Mouse (Mus musculus) hindbrain, embryonic 16.5 days (tissue): ENCODE measurements around the gene Casp9. TPM values are rescaled to one million over a fixed set of nuclear protein-coding genes. Genes with fewer than 3 reads are reported as not detected.

Source experiments
- ATAC-seq: fragments of 200-750 bp; cut with Nextera tagmentation; 2 replicates; pipeline ENCODE4 v1.8.0; 2017; ENCODE audit warnings: moderate TSS enrichment, moderate library complexity
- H3K27ac ChIP-seq: fragments of 300-500 bp; sonication (generic); 2 replicates; pipeline ENCODE4 v1.5.1; 2014; ENCODE audit warnings: low read depth, mild to moderate bottlenecking, control low read depth, low read length, moderate library complexity
- H3K27me3 ChIP-seq: fragments of 300-500 bp; sonication (generic); replicated peaks from 2 replicates; pipeline ENCODE4 v1.6.1; 2014; ENCODE audit warnings: low read length; ENCODE audit not compliant: control insufficient read depth, insufficient read depth
- H3K36me3 ChIP-seq: fragments of 300-500 bp; sonication (generic); 2 replicates; pipeline ENCODE4 v1.6.1; 2014; ENCODE audit warnings: mild to moderate bottlenecking, low read length, moderate library complexity, mixed read lengths; ENCODE audit not compliant: control insufficient read depth, insufficient read depth
- H3K4me1 ChIP-seq: fragments of 300-500 bp; sonication (generic); 2 replicates; pipeline ENCODE4 v1.6.1; 2014; ENCODE audit warnings: low read depth, low read length; ENCODE audit not compliant: control insufficient read depth, insufficient read depth
- H3K4me2 ChIP-seq: fragments of 300-500 bp; sonication (generic); 2 replicates; pipeline ENCODE4 v1.6.1; 2014; ENCODE audit warnings: mild to moderate bottlenecking, low read length, control low read depth, moderate library complexity
- H3K4me3 ChIP-seq: fragments of 300-500 bp; sonication (generic); 2 replicates; pipeline ENCODE4 v1.5.1; 2014; ENCODE audit warnings: mild to moderate bottlenecking, low read length, control low read depth, moderate library complexity
- H3K9ac ChIP-seq: fragments of 300-500 bp; sonication (generic); 2 replicates; pipeline ENCODE4 v1.6.1; 2014; ENCODE audit warnings: low read depth, mild to moderate bottlenecking, control low read depth, low read length, moderate library complexity
- H3K9me3 ChIP-seq: fragments of 300-500 bp; sonication (generic); 2 replicates; pipeline ENCODE4 v1.6.1; 2014; ENCODE audit warnings: mild to moderate bottlenecking, low read length, moderate library complexity; ENCODE audit not compliant: control insufficient read depth
- WGBS: fragments of 180-500 bp; shearing (Covaris S2); extraction: QIAGEN DNeasy Blood & Tissue Kit; methylation state at CpG from one replicate; pipeline ENCODE4 v1.1.7; 2014; 5-methylcytosine and 5-hydroxymethylcytosine counted together
- polyA plus RNA-seq: library from polyadenylated mRNA; unstranded; fragments of >200 nt; fragmentation: Nextera tagmentation; extraction: Ambion mirVana; gene quantifications from 2 replicates; pipeline ENCODE4 v1.2.1, GENCODE M21; 2015

Gene Casp9
- polyA plus RNA-seq, 1 experiment from 2014 or later: 22.2 TPM

- no peak for ATAC-seq
- H3K9ac ChIP-seq: no peak overlapping the region
- peaks cover 11% of the 10 kb centered on the region for H3K4me1 ChIP-seq
- H3K27ac ChIP-seq: no peak overlapping the region
- H3K4me3 ChIP-seq: no peak overlapping the region
- no peaks in the 10 kb centered on the region for H3K9me3 ChIP-seq
- 91% methylated on average over 7 of the region's 7 CpGs for WGBS
- H3K36me3 ChIP-seq: peaks cover 14% of the 10 kb centered on the region; the same call in 1 of the 2 replicates
- H3K27me3 ChIP-seq: no peaks in the 10 kb centered on the region
- no peak overlapping the region for H3K4me2 ChIP-seq
These were observed 70.4 kb downstream of the Casp9 start for GRCm38 (mm10) chr4:141863726-141864280.

- ATAC-seq: no peak
- WGBS: 92% methylated on average over 8 of the region's 8 CpGs
These were observed 71.1 kb downstream of the Casp9 start for GRCm38 (mm10) chr4:141864506-141864905.

GRCm38 (mm10) chr4:141865006-141865405, 71.6 kb downstream of the Casp9 start:
- no peak for ATAC-seq
- Histone ChIP-seq H3K4me1 (peaks cover 15% of the 10 kb centered on the region), H3K9ac (no peak overlapping the region), H3K27me3 (no peaks in the 10 kb centered on the region), H3K4me3 (no peak overlapping the region), H3K36me3 (peaks cover 9% of the 10 kb centered on the region; the same call in 1 of the 2 replicates), H3K9me3 (no peaks in the 10 kb centered on the region), H3K4me2 (no peak overlapping the region), H3K27ac (no peak overlapping the region)
- WGBS: 90% methylated on average over 5 of the region's 5 CpGs

More at GRCm38 (mm10) chr4:141864506-141864905, 71.1 kb downstream of the Casp9 start:
- no peak overlapping the region for H3K4me3 ChIP-seq
- H3K36me3 ChIP-seq: peaks cover 12% of the 10 kb centered on the region; the same call in 1 of the 2 replicates
- no peaks in the 10 kb centered on the region for H3K9me3 ChIP-seq
- no peak overlapping the region for H3K9ac ChIP-seq
- no peaks in the 10 kb centered on the region for H3K27me3 ChIP-seq
- peaks cover 13% of the 10 kb centered on the region for H3K4me1 ChIP-seq
- no peak overlapping the region for H3K27ac ChIP-seq
- H3K4me2 ChIP-seq: no peak overlapping the region

Other genes starting within 250 kb of the Casp9 start
- 42.9 and 51.5 TPM in 2 replicates for gene Fblim1, start 187.5 kb upstream of the Casp9 start, polyA plus RNA-seq
- gene Tmem82, start 175.0 kb upstream of the Casp9 start, polyA plus RNA-seq: 0.34 and 0.45 TPM in 2 replicates
- 0.54 and 0.81 TPM in 2 replicates for gene Slc25a34, start 169.8 kb upstream of the Casp9 start, polyA plus RNA-seq
- gene Plekhm2, start 128.7 kb upstream of the Casp9 start, polyA plus RNA-seq: 6.5 and 6.7 TPM in 2 replicates
- 0.32 TPM in 1 of 2 replicates, not detected in the other for gene Rsc1a1, start 108.0 kb upstream of the Casp9 start, polyA plus RNA-seq
- gene Ddi2, start 70.2 kb upstream of the Casp9 start, polyA plus RNA-seq: 11.0 and 12.6 TPM in 2 replicates
- 0.29 TPM in 1 of 2 replicates, not detected in the other for gene Agmat, start 46.9 kb upstream of the Casp9 start, polyA plus RNA-seq
- 5.9 and 6.7 TPM in 2 replicates for gene Dnajc16, start 2.7 kb upstream of the Casp9 start, polyA plus RNA-seq
- not detected in 2 replicates for gene Cela2a, start 32.5 kb downstream of the Casp9 start, polyA plus RNA-seq
- not detected in 2 replicates for gene Ctrc, start 52.7 kb downstream of the Casp9 start, polyA plus RNA-seq
- gene Efhd2, start 81.3 kb downstream of the Casp9 start, polyA plus RNA-seq: 77.6 and 78.6 TPM in 2 replicates
- gene Fhad1, start 221.5 kb downstream of the Casp9 start, polyA plus RNA-seq: 6.3 and 6.5 TPM in 2 replicates